Mouse (Mus musculus): ENCODE results near the gene Ccndbp1. TPM values are rescaled to one million over a fixed set of nuclear protein-coding genes. Genes with fewer than 3 reads are reported as not detected.
"Not testable (repeated sequence)": the region's sequence is repeated elsewhere in the genome, so short reads cannot be mapped to it uniquely, and the experiment has no call there.

The Ccndbp1 gene
- polyA plus RNA-seq, 1 experiment from 2014 or later: 55.6 TPM

GRCm38 (mm10) chr2:120983611-120984010, 24.6 kb upstream of the Ccndbp1 start:
- H3K4me2 ChIP-seq (replicated peaks; ENCODE audit: low read depth, low read length): no peak overlapping the region

GRCm38 (mm10) chr2:120985241-120985640, 23.0 kb upstream of the Ccndbp1 start:
- Histone ChIP-seq H3K4me1 (replicated peaks; ENCODE audit: control insufficient read depth, insufficient read depth, low read length) (no peaks in the 10 kb centered on the region), H3K4me3 (ENCODE audit: low read depth, low read length) (no peak overlapping the region), H3K9me3 (ENCODE audit: control insufficient read depth, low read length) (no peaks in the 10 kb centered on the region), H3K36me3 (ENCODE audit: control insufficient read depth, insufficient read depth, low read length) (no peaks in the 10 kb centered on the region), H3K4me2 (replicated peaks; ENCODE audit: low read depth, low read length) (no peak overlapping the region), H3K9ac (ENCODE audit: low read depth, low read length) (no peak overlapping the region), H3K27ac (ENCODE audit: low read depth, low read length) (no peak overlapping the region), H3K27me3 (ENCODE audit: control insufficient read depth, insufficient read depth, low read length) (no peaks in the 10 kb centered on the region)
- DNase-seq (ENCODE audit: low spot score) (no peak), ATAC-seq (ENCODE audit: low FRiP score) (no peak)
- 97% methylated on average over 1 of the region's 1 CpGs for WGBS

More at GRCm38 (mm10) chr2:120983611-120984010, 24.6 kb upstream of the Ccndbp1 start:
- Histone ChIP-seq H3K27ac (ENCODE audit: low read depth, low read length) (no peak overlapping the region), H3K36me3 (ENCODE audit: control insufficient read depth, insufficient read depth, low read length) (no peaks in the 10 kb centered on the region), H3K4me1 (replicated peaks; ENCODE audit: control insufficient read depth, insufficient read depth, low read length) (no peaks in the 10 kb centered on the region), H3K4me3 (ENCODE audit: low read depth, low read length) (no peak overlapping the region), H3K27me3 (ENCODE audit: control insufficient read depth, insufficient read depth, low read length) (no peaks in the 10 kb centered on the region), H3K9me3 (ENCODE audit: control insufficient read depth, low read length) (no peaks in the 10 kb centered on the region), H3K9ac (ENCODE audit: low read depth, low read length) (no peak overlapping the region)
- ATAC-seq (ENCODE audit: low FRiP score) (no peak), DNase-seq (ENCODE audit: low spot score) (no peak)
- 9% methylated on average over 2 of the region's 2 CpGs for WGBS

- Histone ChIP-seq H3K9me3 (ENCODE audit: control insufficient read depth, low read length) (no peaks in the 10 kb centered on the region), H3K36me3 (ENCODE audit: control insufficient read depth, insufficient read depth, low read length) (no peaks in the 10 kb centered on the region), H3K27me3 (ENCODE audit: control insufficient read depth, insufficient read depth, low read length) (no peaks in the 10 kb centered on the region), H3K9ac (ENCODE audit: low read depth, low read length) (no peak overlapping the region), H3K27ac (ENCODE audit: low read depth, low read length) (no peak overlapping the region), H3K4me2 (replicated peaks; ENCODE audit: low read depth, low read length) (no peak overlapping the region), H3K4me3 (ENCODE audit: low read depth, low read length) (no peak overlapping the region), H3K4me1 (replicated peaks; ENCODE audit: control insufficient read depth, insufficient read depth, low read length) (no peaks in the 10 kb centered on the region)
- ATAC-seq (ENCODE audit: low FRiP score) (no peak), DNase-seq (ENCODE audit: low spot score) (no peak)
- WGBS: 77% methylated on average over 4 of the region's 4 CpGs
Observed at GRCm38 (mm10) chr2:120991196-120991595, 17.0 kb upstream of the Ccndbp1 start.

- not testable (repeated sequence) for H3K4me3 ChIP-seq (ENCODE audit: low read depth, low read length); ATAC-seq (ENCODE audit: low FRiP score); H3K4me2 ChIP-seq (replicated peaks; ENCODE audit: low read depth, low read length); H3K36me3 ChIP-seq (ENCODE audit: control insufficient read depth, insufficient read depth, low read length); H3K4me1 ChIP-seq (replicated peaks; ENCODE audit: control insufficient read depth, insufficient read depth, low read length); DNase-seq (ENCODE audit: low spot score); H3K27me3 ChIP-seq (ENCODE audit: control insufficient read depth, insufficient read depth, low read length); H3K9me3 ChIP-seq (ENCODE audit: control insufficient read depth, low read length); H3K27ac ChIP-seq (ENCODE audit: low read depth, low read length); H3K9ac ChIP-seq (ENCODE audit: low read depth, low read length)
- 79% methylated on average over 1 of the region's 1 CpGs for WGBS
Observed at GRCm38 (mm10) chr2:120996607-120997006, 11.6 kb upstream of the Ccndbp1 start.

DNA sequence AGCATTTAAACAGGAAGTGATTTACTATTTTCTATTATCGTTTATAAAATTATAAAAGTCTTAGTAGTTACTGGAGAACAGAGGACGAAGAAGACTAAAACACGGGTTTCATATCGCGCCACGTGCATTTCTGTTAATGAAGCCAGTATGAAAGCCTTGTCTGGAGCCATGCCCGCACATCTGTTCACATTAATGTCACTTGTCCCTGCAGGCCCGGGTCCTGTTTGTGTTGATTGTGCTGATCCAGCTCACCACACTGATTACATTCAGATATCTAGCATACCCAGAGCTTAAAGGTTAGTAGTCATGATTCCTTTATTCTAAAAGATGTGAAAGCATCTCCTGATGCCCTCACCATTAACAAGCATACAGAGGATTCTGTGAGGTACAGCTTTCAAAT, 9.3 kb upstream of the Ccndbp1 start:
- Histone ChIP-seq H3K9ac (ENCODE audit: low read depth, low read length) (no peak overlapping the region), H3K27ac (ENCODE audit: low read depth, low read length) (no peak overlapping the region), H3K4me3 (ENCODE audit: low read depth, low read length) (no peak overlapping the region), H3K27me3 (ENCODE audit: control insufficient read depth, insufficient read depth, low read length) (no peaks in the 10 kb centered on the region), H3K4me1 (replicated peaks; ENCODE audit: control insufficient read depth, insufficient read depth, low read length) (no peaks in the 10 kb centered on the region), H3K36me3 (ENCODE audit: control insufficient read depth, insufficient read depth, low read length) (no peaks in the 10 kb centered on the region), H3K9me3 (ENCODE audit: control insufficient read depth, low read length) (no peaks in the 10 kb centered on the region), H3K4me2 (replicated peaks; ENCODE audit: low read depth, low read length) (no peak overlapping the region)
- 88% methylated on average over 8 of the region's 8 CpGs for WGBS
- no peak for ATAC-seq (ENCODE audit: low FRiP score)
- no peak for DNase-seq (ENCODE audit: low spot score)

GRCm38 (mm10) chr2:121003586-121003985, 4.6 kb upstream of the Ccndbp1 start:
- Histone ChIP-seq H3K9me3 (ENCODE audit: control insufficient read depth, low read length) (no peaks in the 10 kb centered on the region), H3K36me3 (ENCODE audit: control insufficient read depth, insufficient read depth, low read length) (no peaks in the 10 kb centered on the region), H3K9ac (ENCODE audit: low read depth, low read length) (no peak overlapping the region), H3K4me2 (replicated peaks; ENCODE audit: low read depth, low read length) (no peak overlapping the region), H3K4me3 (ENCODE audit: low read depth, low read length) (no peak overlapping the region), H3K27ac (ENCODE audit: low read depth, low read length) (no peak overlapping the region), H3K27me3 (ENCODE audit: control insufficient read depth, insufficient read depth, low read length) (no peaks in the 10 kb centered on the region), H3K4me1 (replicated peaks; ENCODE audit: control insufficient read depth, insufficient read depth, low read length) (no peaks in the 10 kb centered on the region)
- whole genome bisulfite sequencing: 74% methylated on average over 2 of the region's 2 CpGs
- no peak for DNase-seq (ENCODE audit: low spot score)
- no peak for ATAC-seq (ENCODE audit: low FRiP score)

DNA sequence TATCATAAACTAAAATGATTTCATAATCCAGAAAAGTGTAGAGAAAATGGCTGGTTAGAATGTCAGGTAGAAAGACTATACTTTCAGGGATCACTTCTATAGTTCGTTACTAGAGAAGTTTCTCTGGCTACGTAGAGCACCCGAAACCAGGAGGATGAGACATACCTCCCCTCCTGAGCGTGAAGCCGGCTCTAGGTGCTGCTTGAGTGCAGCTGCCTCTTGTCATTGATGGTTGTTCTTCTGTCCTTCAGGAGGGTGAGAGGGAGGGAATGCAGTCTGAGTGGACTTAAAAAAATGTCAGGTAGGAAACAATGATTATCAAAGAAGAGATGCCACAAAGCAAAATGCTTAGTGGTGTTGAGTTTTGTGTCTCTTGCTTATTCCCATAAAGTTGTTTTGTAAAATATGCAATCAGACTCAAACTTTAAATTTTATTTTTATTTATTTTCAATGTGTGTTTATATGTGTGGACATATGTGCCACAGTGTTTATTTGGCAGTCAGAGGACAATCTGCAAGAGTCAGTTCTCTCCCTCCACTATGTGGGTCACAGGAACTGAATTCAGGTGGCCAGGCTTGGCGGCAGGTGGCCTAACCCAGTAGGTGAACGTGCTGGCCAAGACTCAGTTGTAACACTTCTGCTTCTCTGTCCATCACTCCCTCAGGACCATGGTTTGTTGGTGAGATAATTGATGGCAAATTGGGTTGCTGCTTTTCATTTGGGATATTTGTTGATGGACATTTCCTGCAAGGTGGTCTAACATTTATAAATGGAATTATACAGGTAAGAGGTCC, 4.0 kb upstream of the Ccndbp1 start:
- Histone ChIP-seq H3K36me3 (ENCODE audit: control insufficient read depth, insufficient read depth, low read length) (no peaks in the 10 kb centered on the region), H3K4me3 (ENCODE audit: low read depth, low read length) (no peak overlapping the region), H3K4me1 (replicated peaks; ENCODE audit: control insufficient read depth, insufficient read depth, low read length) (no peaks in the 10 kb centered on the region; the same call in 1 of the 2 replicates), H3K27me3 (ENCODE audit: control insufficient read depth, insufficient read depth, low read length) (no peaks in the 10 kb centered on the region), H3K9ac (ENCODE audit: low read depth, low read length) (no peak overlapping the region), H3K4me2 (replicated peaks; ENCODE audit: low read depth, low read length) (no peak overlapping the region), H3K9me3 (ENCODE audit: control insufficient read depth, low read length) (no peaks in the 10 kb centered on the region), H3K27ac (ENCODE audit: low read depth, low read length) (no peak overlapping the region)
- no peak for ATAC-seq (ENCODE audit: low FRiP score)
- WGBS: 82% methylated on average over 7 of the region's 7 CpGs
- no peak for DNase-seq (ENCODE audit: low spot score)

GRCm38 (mm10) chr2:121006986-121007385, 1.2 kb upstream of the Ccndbp1 start:
- no peak overlapping the region for H3K4me2 ChIP-seq (replicated peaks; ENCODE audit: low read depth, low read length)
- DNase-seq (ENCODE audit: low spot score) (no peak), ATAC-seq (ENCODE audit: low FRiP score) (no peak)
- H3K27ac ChIP-seq (ENCODE audit: low read depth, low read length): no peak overlapping the region
- H3K9me3 ChIP-seq (ENCODE audit: control insufficient read depth, low read length): no peaks in the 10 kb centered on the region
- H3K36me3 ChIP-seq (ENCODE audit: control insufficient read depth, insufficient read depth, low read length): no peaks in the 10 kb centered on the region
- no peak overlapping the region for H3K9ac ChIP-seq (ENCODE audit: low read depth, low read length)
- no peaks in the 10 kb centered on the region; the same call in 1 of the 2 replicates for H3K4me1 ChIP-seq (replicated peaks; ENCODE audit: control insufficient read depth, insufficient read depth, low read length)
- H3K27me3 ChIP-seq (ENCODE audit: control insufficient read depth, insufficient read depth, low read length): no peaks in the 10 kb centered on the region
- WGBS: 94% methylated on average over 1 of the region's 1 CpGs
- H3K4me3 ChIP-seq (ENCODE audit: low read depth, low read length): no peak overlapping the region

GRCm38 (mm10) chr2:121008664-121009007, 433 bp downstream of the Ccndbp1 start:
- no peak overlapping the region for H3K27ac ChIP-seq (ENCODE audit: low read depth, low read length)

More at GRCm38 (mm10) chr2:121008664-121009007, 433 bp downstream of the Ccndbp1 start:
- H3K9me3 ChIP-seq (ENCODE audit: control insufficient read depth, low read length): no peaks in the 10 kb centered on the region
- no peaks in the 10 kb centered on the region; the same call in 1 of the 2 replicates for H3K4me1 ChIP-seq (replicated peaks; ENCODE audit: control insufficient read depth, insufficient read depth, low read length)
- peak overlapping the region; percentile 81 for H3K4me3 ChIP-seq (ENCODE audit: low read depth, low read length)
- H3K36me3 ChIP-seq (ENCODE audit: control insufficient read depth, insufficient read depth, low read length): 0 out of 2 replicates have a peak, but pooled peaks cover 2% of the 10 kb centered on the region
- peak overlapping the region; percentile 81 for H3K9ac ChIP-seq (ENCODE audit: low read depth, low read length)
- 2% methylated on average over 12 of the region's 12 CpGs for WGBS
- DNase-seq (ENCODE audit: low spot score) (no peak), ATAC-seq (ENCODE audit: low FRiP score) (no peak; the same call in 1 of the 2 replicates)
- H3K27me3 ChIP-seq (ENCODE audit: control insufficient read depth, insufficient read depth, low read length): no peaks in the 10 kb centered on the region
- H3K4me2 ChIP-seq (replicated peaks; ENCODE audit: low read depth, low read length): peak overlapping the region; percentile 77
